Mouse (Mus musculus) adrenal gland, adult 10 weeks (tissue): ENCODE results near the gene Klk4. TPM values are rescaled to one million over a fixed set of nuclear protein-coding genes. Genes with fewer than 3 reads are reported as not detected.

Experiments used
- polyA plus RNA-seq: library from polyadenylated mRNA; stranded (reverse); fragments of 350-450 nt; fragmentation: Illumina TruSeq; extraction: RNeasy Lipid Tissue Mini Kit (QIAGEN cat#74804); gene quantifications from one replicate; pipeline ENCODE4 v1.2.3, GENCODE M21; 2014; ENCODE audit warnings: low read depth, low replicate concordance

The Klk4 gene
- polyA plus RNA-seq: not detected

GRCm38 (mm10) chr7:43880912-43881311, at the start of gene Klk4:
Gene Klk4 (plus strand): TSS chr7:43881160.

GRCm38 (mm10) chr7:43841701-43842100, 39.3 kb upstream of the Klk4 start, which contains the start of gene Klk5:
Gene Klk5 (plus strand): TSS chr7:43841971.

GRCm38 (mm10) chr7:43933440-43933839, 52.5 kb downstream of the Klk4 start, which contains the start of gene Klk15:
Gene Klk15 (plus strand): TSS chr7:43933740.

Other genes with a start within 250 kb of the Klk4 start
- gene Ceacam18, start 246.5 kb upstream of the Klk4 start, polyA plus RNA-seq: not detected
- 0.76 TPM for gene Siglece, start 221.0 kb upstream of the Klk4 start, polyA plus RNA-seq
- 2.8 TPM for gene Ctu1, start 209.1 kb upstream of the Klk4 start, polyA plus RNA-seq
- not detected for gene Klk14, start 190.7 kb upstream of the Klk4 start, polyA plus RNA-seq
- not detected for gene Klk13, start 168.6 kb upstream of the Klk4 start, polyA plus RNA-seq
- not detected for gene Klk12, start 112.3 kb upstream of the Klk4 start, polyA plus RNA-seq
- gene Klk11, start 106.6 kb upstream of the Klk4 start, polyA plus RNA-seq: not detected
- 0.58 TPM for gene Klk10, start 100.1 kb upstream of the Klk4 start, polyA plus RNA-seq
- gene Klk9, start 89.3 kb upstream of the Klk4 start, polyA plus RNA-seq: not detected
- not detected for gene Klk8, start 83.6 kb upstream of the Klk4 start, polyA plus RNA-seq
- not detected for gene Klk7, start 69.9 kb upstream of the Klk4 start, polyA plus RNA-seq
- not detected for gene Klk6, start 56.7 kb upstream of the Klk4 start, polyA plus RNA-seq
- not detected for gene Klk5, start 39.2 kb upstream of the Klk4 start, polyA plus RNA-seq
- gene Klk15, start 52.6 kb downstream of the Klk4 start, polyA plus RNA-seq: not detected
- not detected for gene Klk1b8, start 69.5 kb downstream of the Klk4 start, polyA plus RNA-seq
- gene Klk1b1, start 85.6 kb downstream of the Klk4 start, polyA plus RNA-seq: not detected
- not detected for gene Klk1b9, start 94.9 kb downstream of the Klk4 start, polyA plus RNA-seq
- not detected for gene Klk1b11, start 114.7 kb downstream of the Klk4 start, polyA plus RNA-seq
- gene Klk1b26, start 131.0 kb downstream of the Klk4 start, polyA plus RNA-seq: not detected
- gene Klk1b27, start 171.1 kb downstream of the Klk4 start, polyA plus RNA-seq: not detected
- not detected for gene Klk1b21, start 221.2 kb downstream of the Klk4 start, polyA plus RNA-seq
- gene Klk1b22, start 231.5 kb downstream of the Klk4 start, polyA plus RNA-seq: not detected